Mouse (Mus musculus) ES-E14 (cell line): ENCODE measurements around the gene Ern2.

ENCODE experiments used
- ZC3H11A ChIP-seq: IDR thresholded peaks from 2 replicates; pipeline ENCODE4 v1.6.1; 2012; ENCODE audit warnings: low read depth, mild to moderate bottlenecking, inconsistent platforms, low read length, borderline replicate concordance
- ZNF384 ChIP-seq: IDR thresholded peaks from 2 replicates; pipeline ENCODE4 v1.6.1; 2012; ENCODE audit warnings: low read depth, low read length, inconsistent platforms

DNA sequence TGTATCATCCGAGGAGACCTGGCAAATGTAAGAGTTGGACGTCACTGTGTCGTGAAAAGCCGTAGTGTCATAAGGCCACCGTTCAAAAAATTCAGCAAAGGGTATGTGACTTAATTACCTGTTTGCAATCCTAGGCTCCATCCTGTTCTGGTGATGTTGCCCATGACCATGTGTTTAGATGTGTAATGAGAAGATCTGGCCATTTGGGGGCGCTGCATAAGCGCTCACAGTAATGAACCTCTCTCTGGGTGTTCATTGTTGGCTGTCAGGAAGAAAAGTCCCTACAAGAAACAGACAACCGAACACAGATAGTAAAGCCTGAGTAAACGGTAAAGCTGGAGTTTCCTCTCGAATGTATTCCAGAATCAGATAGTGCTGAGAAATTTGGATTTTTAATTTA is 50.9 kb downstream of the Ern2 start:
- no peak for TF ChIP-seq ZC3H11A
- TF ChIP-seq ZNF384 = no peak
